Mouse (Mus musculus) liver, embryonic 14.5 days (tissue): Measurements from ENCODE around the gene Plod1. TPM values are rescaled to one million over a fixed set of nuclear protein-coding genes. Genes with fewer than 3 reads are reported as not detected.

ENCODE experiments used
- ATAC-seq: fragments of 200-750 bp; cut with Nextera tagmentation; 2 replicates; pipeline ENCODE4 v1.8.0; 2017; ENCODE audit warnings: moderate number of reproducible peaks, mild to moderate bottlenecking, moderate library complexity; ENCODE audit not compliant: insufficient read depth
- DNase-seq, 3 experiments: peaks; one replicate each; pipeline ENCODE4 v3.0.0-alpha.2; 2012 to 2013; ENCODE audit warnings: low read depth in 3 of 3, low spot score in 3 of 3
- H3K27ac ChIP-seq: fragments of 300-500 bp; sonication (generic); 2 replicates; pipeline ENCODE4 v1.5.1; 2014; ENCODE audit warnings: moderate library complexity, mild to moderate bottlenecking, control low read depth, inconsistent platforms
- H3K27me3 ChIP-seq: fragments of 300-500 bp; sonication (generic); 2 replicates; pipeline ENCODE4 v1.6.1; 2014; ENCODE audit warnings: mild to moderate bottlenecking, low read length, moderate library complexity; ENCODE audit not compliant: control insufficient read depth, insufficient read depth
- H3K36me3 ChIP-seq: fragments of 300-500 bp; sonication (generic); replicated peaks from 2 replicates; pipeline ENCODE4 v1.6.1; 2014; ENCODE audit warnings: low read depth; ENCODE audit not compliant: control insufficient read depth, insufficient read depth
- H3K4me1 ChIP-seq, 2 experiments: fragments of 200-500 bp in 1 of 2; fragments of 300-500 bp in 1 of 2; sonication (generic) in 1 of 2; replicated peaks; 2 replicates each; pipeline ENCODE4 v1.6.1; 2012 to 2014; ENCODE audit warnings: antibody characterized with exemption in 1 of 2, inconsistent platforms in 1 of 2, low read length in 1 of 2; ENCODE audit not compliant: control insufficient read depth in 2 of 2, insufficient read depth in 2 of 2
- H3K4me2 ChIP-seq: fragments of 300-500 bp; sonication (generic); 2 replicates; pipeline ENCODE4 v1.6.1; 2014; ENCODE audit warnings: low read depth, mild to moderate bottlenecking, control low read depth, moderate library complexity
- H3K4me3 ChIP-seq, 2 experiments: fragments of 200-500 bp in 1 of 2; fragments of 300-500 bp in 1 of 2; sonication (generic) in 1 of 2; 2 replicates each; pipeline ENCODE4 v1.5.1; 2012 to 2014; ENCODE audit warnings: low read depth in 2 of 2, low read length in 2 of 2, mild to moderate bottlenecking in 2 of 2, control low read depth in 1 of 2, inconsistent platforms in 1 of 2, moderate library complexity in 1 of 2; ENCODE audit not compliant: insufficient read depth in 1 of 2
- H3K9ac ChIP-seq: fragments of 300-500 bp; sonication (generic); replicated peaks from 2 replicates; pipeline ENCODE4 v1.6.1; 2014; ENCODE audit warnings: mild to moderate bottlenecking, control low read depth, moderate library complexity
- H3K9me3 ChIP-seq: fragments of 300-500 bp; sonication (generic); 2 replicates; pipeline ENCODE4 v1.6.1; 2016; ENCODE audit warnings: low read length, mixed read lengths; ENCODE audit not compliant: control insufficient read depth
- CTCF ChIP-seq: IDR thresholded peaks from 2 replicates; pipeline ENCODE4 v1.5.1; 2016; ENCODE audit warnings: antibody characterized with exemption, low read depth, control low read depth
- EP300 ChIP-seq: IDR thresholded peaks from 2 replicates; pipeline ENCODE4 v1.6.1; 2016; ENCODE audit warnings: antibody characterized with exemption, low read depth
- WGBS: fragments of 180-500 bp; shearing (Covaris S2); extraction: QIAGEN DNeasy Blood & Tissue Kit; methylation state at CpG from one replicate; pipeline ENCODE4 v1.1.7; 2014; ENCODE audit not compliant: insufficient replicate concordance; 5-methylcytosine and 5-hydroxymethylcytosine counted together
- polyA plus RNA-seq, 2 experiments: library from polyadenylated mRNA; depleted of rRNA in 1 of 2; stranded (reverse) in 1 of 2; unstranded in 1 of 2; fragments of >200 nt; fragmentation: Nextera tagmentation in 1 of 2; extraction: Ambion mirVana in 1 of 2; gene quantifications; 2 replicates each; pipeline versions ENCODE4 v1.2.1 to v1.2.3; 2012 to 2014

Plod1 gene
- polyA plus RNA-seq, 2 experiments = 15.5 to 20.2 TPM

DNA sequence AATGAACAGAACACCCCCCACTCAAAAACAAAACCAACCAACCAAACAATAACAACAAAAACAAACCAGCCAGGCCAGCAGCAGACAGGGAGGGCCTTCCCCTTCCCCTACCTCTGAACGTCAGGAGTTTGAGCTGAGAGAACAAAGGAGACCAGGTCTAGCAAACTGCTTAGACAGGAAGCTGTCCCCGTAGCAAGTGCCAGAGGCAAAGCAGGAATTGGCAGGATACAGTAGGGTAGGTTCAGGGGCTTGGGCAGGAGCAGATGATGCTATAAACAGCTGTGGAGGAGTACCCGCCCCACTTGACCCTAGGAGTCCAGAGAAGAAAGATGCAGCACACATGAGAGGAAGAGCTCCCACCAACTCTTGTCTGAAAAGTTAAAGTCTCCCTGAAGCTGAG, 2.4 kb downstream of the Plod1 start:
- DNase-seq = no peak
- Histone ChIP-seq H3K36me3 (no peaks in the 10 kb centered on the region), H3K9me3 (no peaks in the 10 kb centered on the region), H3K9ac (no peak overlapping the region), H3K4me2 (no peak overlapping the region), H3K4me1 (peaks cover 0 to 18% of the 10 kb centered on the region in 2 experiments; a peak in 3 of 4 replicates), H3K4me3 (no peak overlapping the region), H3K27ac (no peak overlapping the region), H3K27me3 (no peaks in the 10 kb centered on the region; the same call in 1 of the 2 replicates)
- 49% methylated on average over 3 of the region's 3 CpGs for WGBS
- ATAC-seq = no peak
- no peak for TF ChIP-seq EP300
- no peak for TF ChIP-seq CTCF

- DNase-seq = no peak
- TF ChIP-seq EP300 = no peak
- no peak for TF ChIP-seq CTCF
Measured at GRCm38 (mm10) chr4:147930946-147931345, 5.6 kb downstream of the Plod1 start.

DNA sequence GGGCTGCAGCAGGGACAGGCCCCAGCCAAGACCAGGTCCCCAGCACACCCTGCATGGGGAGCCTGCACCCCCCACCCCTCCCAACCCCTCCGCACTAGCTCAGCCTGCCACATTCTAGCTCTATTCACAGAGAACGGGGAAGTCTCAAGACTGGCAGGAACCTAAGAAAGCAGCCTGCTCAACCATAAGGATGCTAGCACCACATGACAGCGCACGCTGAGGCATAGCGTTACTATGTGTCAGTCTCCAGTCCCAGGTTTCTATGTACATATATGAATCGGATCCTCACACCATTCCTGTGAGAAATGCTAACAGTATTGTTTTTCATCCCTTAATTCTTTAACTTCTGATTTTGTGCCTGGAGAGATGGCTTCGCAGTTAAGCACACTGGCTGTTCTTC, 8.0 kb downstream of the Plod1 start:
- Histone ChIP-seq H3K4me3 (no peak overlapping the region), H3K9me3 (no peaks in the 10 kb centered on the region), H3K27ac (no peak overlapping the region), H3K4me1 (peaks cover 0 to 1% of the 10 kb centered on the region in 2 experiments; a peak in 1 of 4 replicates), H3K27me3 (no peaks in the 10 kb centered on the region), H3K4me2 (no peak overlapping the region), H3K9ac (no peak overlapping the region), H3K36me3 (no peaks in the 10 kb centered on the region)
- ATAC-seq = no peak
- no peak for DNase-seq
- WGBS = 68% methylated on average over 7 of the region's 7 CpGs
- TF ChIP-seq EP300 (no peak), CTCF (no peak)

More at GRCm38 (mm10) chr4:147930946-147931345, 5.6 kb downstream of the Plod1 start:
- Histone ChIP-seq H3K4me1 (peaks cover 0 to 6% of the 10 kb centered on the region in 2 experiments; a peak in 2 of 4 replicates), H3K27ac (no peak overlapping the region), H3K36me3 (no peaks in the 10 kb centered on the region), H3K27me3 (no peaks in the 10 kb centered on the region), H3K9me3 (no peaks in the 10 kb centered on the region), H3K4me3 (no peak overlapping the region), H3K4me2 (no peak overlapping the region), H3K9ac (no peak overlapping the region)
- no peak for ATAC-seq
- WGBS = 82% methylated on average over 14 of the region's 14 CpGs

GRCm38 (mm10) chr4:147928136-147928535, 8.4 kb downstream of the Plod1 start:
- H3K36me3 ChIP-seq = no peaks in the 10 kb centered on the region
- TF ChIP-seq CTCF = no peak
- no peak for TF ChIP-seq EP300
- 19% methylated on average over 9 of the region's 9 CpGs for WGBS
- no peak overlapping the region for H3K4me2 ChIP-seq
- no peaks in the 10 kb centered on the region for H3K27me3 ChIP-seq
- ATAC-seq (peak; percentile 2; the same call in 1 of the 2 replicates), DNase-seq (no peak)
- no peak overlapping the region for H3K4me3 ChIP-seq
- H3K4me1 ChIP-seq = peaks cover 0 to 1% of the 10 kb centered on the region in 2 experiments; a peak in 1 of 4 replicates
- H3K9me3 ChIP-seq = no peaks in the 10 kb centered on the region
- H3K9ac ChIP-seq = no peak overlapping the region
- H3K27ac ChIP-seq = no peak overlapping the region

- Histone ChIP-seq H3K9ac (no peak overlapping the region), H3K9me3 (no peaks in the 10 kb centered on the region), H3K4me3 (no peak overlapping the region), H3K27me3 (no peaks in the 10 kb centered on the region), H3K36me3 (no peaks in the 10 kb centered on the region), H3K27ac (no peak overlapping the region), H3K4me2 (no peak overlapping the region), H3K4me1 (peaks cover 0 to 1% of the 10 kb centered on the region in 2 experiments; a peak in 1 of 4 replicates)
- no peak for TF ChIP-seq CTCF
- no peak for TF ChIP-seq EP300
- peak; percentile 35; the same call in 1 of the 2 replicates for ATAC-seq
- no peak for DNase-seq
- 21% methylated on average over 8 of the region's 8 CpGs for WGBS
Measured at GRCm38 (mm10) chr4:147927705-147928104, 8.9 kb downstream of the Plod1 start.
